Mouse (Mus musculus): ENCODE measurements around the gene BC029722. TPM values are rescaled to one million over a fixed set of nuclear protein-coding genes. Genes with fewer than 3 reads are reported as not detected.
A peak's percentile ranks its signal among the peaks of the same experiment; 100 is the strongest.

The BC029722 gene
- polyA plus RNA-seq, 1 experiment, result 37.5 TPM

- WGBS, result 83% methylated on average over 6 of the region's 6 CpGs
- peaks cover 22% of the 10 kb centered on the region for H3K36me3 ChIP-seq (ENCODE audit: control insufficient read depth, insufficient read depth, low read length)
- H3K4me1 ChIP-seq (replicated peaks; ENCODE audit: control insufficient read depth, insufficient read depth, low read length), result peaks cover 11% of the 10 kb centered on the region
- no peak overlapping the region for H3K4me3 ChIP-seq (ENCODE audit: control insufficient read depth, insufficient read depth, low read length)
- no peaks in the 10 kb centered on the region for H3K27me3 ChIP-seq (ENCODE audit: control insufficient read depth, insufficient read depth, low read length)
- no peak for TF ChIP-seq POLR2A (IDR thresholded peaks at IDR 0.05; ENCODE audit: control insufficient read depth, extremely low read depth, insufficient read depth, low read length, poor library complexity)
- TF ChIP-seq CTCF (IDR thresholded peaks at IDR 0.05; ENCODE audit: borderline replicate concordance, control insufficient read depth, extremely low read depth, insufficient read depth, low read length, poor library complexity), result no peak
- no peak for DNase-seq
- H3K27ac ChIP-seq (ENCODE audit: control insufficient read depth, insufficient read depth, low read length), result no peak overlapping the region
These were observed 424 bp upstream of the BC029722 start for GRCm38 (mm10) chr2:155819449-155820251.

GRCm38 (mm10) chr2:155818596-155819391, 432 bp downstream of the BC029722 start:
- peak overlapping the region; percentile 88 for H3K4me3 ChIP-seq (ENCODE audit: control insufficient read depth, insufficient read depth, low read length)
- peak; percentile 94 for DNase-seq
- H3K27me3 ChIP-seq (ENCODE audit: control insufficient read depth, insufficient read depth, low read length), result no peaks in the 10 kb centered on the region
- TF ChIP-seq POLR2A (IDR thresholded peaks at IDR 0.05; ENCODE audit: control insufficient read depth, extremely low read depth, insufficient read depth, low read length, poor library complexity) (peak; percentile 85), CTCF (IDR thresholded peaks at IDR 0.05; ENCODE audit: borderline replicate concordance, control insufficient read depth, extremely low read depth, insufficient read depth, low read length, poor library complexity) (no peak)
- H3K36me3 ChIP-seq (ENCODE audit: control insufficient read depth, insufficient read depth, low read length), result peaks cover 22% of the 10 kb centered on the region
- WGBS, result under 1% methylated on average over 37 of the region's 37 CpGs
- H3K27ac ChIP-seq (ENCODE audit: control insufficient read depth, insufficient read depth, low read length), result no peak overlapping the region
- peaks cover 11% of the 10 kb centered on the region for H3K4me1 ChIP-seq (replicated peaks; ENCODE audit: control insufficient read depth, insufficient read depth, low read length)

- Histone ChIP-seq H3K4me1 (replicated peaks; ENCODE audit: control insufficient read depth, insufficient read depth, low read length) (peaks cover 11% of the 10 kb centered on the region), H3K27ac (ENCODE audit: control insufficient read depth, insufficient read depth, low read length) (no peak overlapping the region), H3K36me3 (ENCODE audit: control insufficient read depth, insufficient read depth, low read length) (peaks cover 12% of the 10 kb centered on the region), H3K27me3 (ENCODE audit: control insufficient read depth, insufficient read depth, low read length) (no peaks in the 10 kb centered on the region), H3K4me3 (ENCODE audit: control insufficient read depth, insufficient read depth, low read length) (no peak overlapping the region)
- DNase-seq, result no peak
- TF ChIP-seq POLR2A (IDR thresholded peaks at IDR 0.05; ENCODE audit: control insufficient read depth, extremely low read depth, insufficient read depth, low read length, poor library complexity) (no peak), CTCF (IDR thresholded peaks at IDR 0.05; ENCODE audit: borderline replicate concordance, control insufficient read depth, extremely low read depth, insufficient read depth, low read length, poor library complexity) (no peak)
- WGBS, result 85% methylated on average over 10 of the region's 10 CpGs
These were observed 1.7 kb downstream of the BC029722 start for GRCm38 (mm10) chr2:155817301-155818245.

- no peak overlapping the region for H3K4me3 ChIP-seq (ENCODE audit: control insufficient read depth, insufficient read depth, low read length)
- no peak overlapping the region for H3K27ac ChIP-seq (ENCODE audit: control insufficient read depth, insufficient read depth, low read length)
- no peaks in the 10 kb centered on the region for H3K27me3 ChIP-seq (ENCODE audit: control insufficient read depth, insufficient read depth, low read length)
- peaks cover 11% of the 10 kb centered on the region for H3K4me1 ChIP-seq (replicated peaks; ENCODE audit: control insufficient read depth, insufficient read depth, low read length)
- TF ChIP-seq CTCF (IDR thresholded peaks at IDR 0.05; ENCODE audit: borderline replicate concordance, control insufficient read depth, extremely low read depth, insufficient read depth, low read length, poor library complexity) (no peak), POLR2A (IDR thresholded peaks at IDR 0.05; ENCODE audit: control insufficient read depth, extremely low read depth, insufficient read depth, low read length, poor library complexity) (no peak)
- 100% methylated on average over 1 of the region's 1 CpGs for WGBS
- no peak for DNase-seq
- no peaks in the 10 kb centered on the region for H3K36me3 ChIP-seq (ENCODE audit: control insufficient read depth, insufficient read depth, low read length)
These were observed 3.0 kb downstream of the BC029722 start for GRCm38 (mm10) chr2:155816179-155816578.

- TF ChIP-seq POLR2A (IDR thresholded peaks at IDR 0.05; ENCODE audit: control insufficient read depth, extremely low read depth, insufficient read depth, low read length, poor library complexity), result no peak
- TF ChIP-seq CTCF (IDR thresholded peaks at IDR 0.05; ENCODE audit: borderline replicate concordance, control insufficient read depth, extremely low read depth, insufficient read depth, low read length, poor library complexity), result no peak
- Histone ChIP-seq H3K4me1 (replicated peaks; ENCODE audit: control insufficient read depth, insufficient read depth, low read length) (peaks cover 10% of the 10 kb centered on the region), H3K27ac (ENCODE audit: control insufficient read depth, insufficient read depth, low read length) (no peak overlapping the region), H3K4me3 (ENCODE audit: control insufficient read depth, insufficient read depth, low read length) (no peak overlapping the region), H3K27me3 (ENCODE audit: control insufficient read depth, insufficient read depth, low read length) (no peaks in the 10 kb centered on the region), H3K36me3 (ENCODE audit: control insufficient read depth, insufficient read depth, low read length) (no peaks in the 10 kb centered on the region)
- DNase-seq, result no peak
- 38% methylated on average over 5 of the region's 5 CpGs for WGBS
These were observed 4.4 kb downstream of the BC029722 start for GRCm38 (mm10) chr2:155814829-155815228.

GRCm38 (mm10) chr2:155812637-155813036, 6.6 kb downstream of the BC029722 start:
- no peak for TF ChIP-seq CTCF (IDR thresholded peaks at IDR 0.05; ENCODE audit: borderline replicate concordance, control insufficient read depth, extremely low read depth, insufficient read depth, low read length, poor library complexity)
- no peak for TF ChIP-seq POLR2A (IDR thresholded peaks at IDR 0.05; ENCODE audit: control insufficient read depth, extremely low read depth, insufficient read depth, low read length, poor library complexity)
- H3K4me3 ChIP-seq (ENCODE audit: control insufficient read depth, insufficient read depth, low read length), result no peak overlapping the region
- no peak overlapping the region for H3K27ac ChIP-seq (ENCODE audit: control insufficient read depth, insufficient read depth, low read length)
- no peaks in the 10 kb centered on the region for H3K36me3 ChIP-seq (ENCODE audit: control insufficient read depth, insufficient read depth, low read length)
- WGBS, result 94% methylated on average over 4 of the region's 4 CpGs
- DNase-seq, result no peak
- no peaks in the 10 kb centered on the region for H3K27me3 ChIP-seq (ENCODE audit: control insufficient read depth, insufficient read depth, low read length)
- H3K4me1 ChIP-seq (replicated peaks; ENCODE audit: control insufficient read depth, insufficient read depth, low read length), result no peaks in the 10 kb centered on the region

Measured in thymus, adult 2 months (tissue).